Mouse (Mus musculus) adrenal gland, adult 8-10 months (tissue): ENCODE data around the gene Vmn1r211. TPM values are rescaled to one million over a fixed set of nuclear protein-coding genes. Genes with fewer than 3 reads are reported as not detected.
"Not testable (repeated sequence)": the region's sequence is repeated elsewhere in the genome, so short reads cannot be mapped to it uniquely, and the experiment has no call there.

ENCODE experiments used
- DNase-seq: peaks from one replicate; pipeline ENCODE4 v3.0.0; 2022
- total RNA-seq, 4 experiments: library from RNA; stranded (reverse); gene quantifications; 2 replicates each; pipeline ENCODE4 v1.2.4; 2022

Gene Vmn1r211
- not detected for total RNA-seq

GRCm38 (mm10) chr13:22857461-22857860 lies at the start of gene Vmn1r211:
TSS of gene Vmn1r211 (minus strand) at chr13:22857561.
- no peak for DNase-seq

GRCm38 (mm10) chr13:22884105-22884504 lies 26.7 kb upstream of the Vmn1r211 start, which contains the start of gene Vmn1r212:
TSS of gene Vmn1r212 (minus strand) at chr13:22884205.
- DNase-seq: no peak

- no peak for DNase-seq
Observed at GRCm38 (mm10) chr13:22879257-22879656, 21.9 kb upstream of the Vmn1r211 start.

GRCm38 (mm10) chr13:22854760-22855159 lies 2.6 kb downstream of the Vmn1r211 start:
- DNase-seq: no peak

GRCm38 (mm10) chr13:22846798-22847197 lies 10.6 kb downstream of the Vmn1r211 start:
- no peak for DNase-seq

- DNase-seq: not testable (repeated sequence)
Observed at GRCm38 (mm10) chr13:22844304-22844703, 13.1 kb downstream of the Vmn1r211 start.

- DNase-seq: no peak
Observed at GRCm38 (mm10) chr13:22831248-22831647, 26.1 kb downstream of the Vmn1r211 start, which contains the start of gene Vmn1r210. TSS of gene Vmn1r210 (minus strand) at chr13:22831348.

GRCm38 (mm10) chr13:22829395-22829794 lies 28.0 kb downstream of the Vmn1r211 start:
- DNase-seq: not testable (repeated sequence)

GRCm38 (mm10) chr13:22821601-22822000 lies 35.8 kb downstream of the Vmn1r211 start:
- not testable (repeated sequence) for DNase-seq

- DNase-seq: not testable (repeated sequence)
Observed at GRCm38 (mm10) chr13:22809582-22809981, 47.8 kb downstream of the Vmn1r211 start, which contains the start of gene Vmn1r209. TSS of gene Vmn1r209 (minus strand) at chr13:22809682.

Other genes starting within 250 kb of the Vmn1r211 start
- gene Vmn1r206, start 233.3 kb downstream of the Vmn1r211 start, total RNA-seq: not detected
- not detected for gene Vmn1r207-ps, start 127.9 kb downstream of the Vmn1r211 start, total RNA-seq
- gene Vmn1r208, start 80.2 kb downstream of the Vmn1r211 start, total RNA-seq: not detected
- under 1 TPM in 1 of 4 experiments, not detected in 3; 0.06 TPM for gene Vmn1r209, start 47.9 kb downstream of the Vmn1r211 start, total RNA-seq
- gene Vmn1r210, start 26.2 kb downstream of the Vmn1r211 start, total RNA-seq: not detected
- gene Vmn1r212, start 26.6 kb upstream of the Vmn1r211 start, total RNA-seq: not detected
- gene Vmn1r213, start 150.1 kb upstream of the Vmn1r211 start, total RNA-seq: not detected
- gene Vmn1r214, start 172.9 kb upstream of the Vmn1r211 start, total RNA-seq: not detected
- gene Vmn1r215, start 210.5 kb upstream of the Vmn1r211 start, total RNA-seq: not detected